Comparison of ENCODE assay signal across 1 mouse cellular context in the genomic region with DNA sequence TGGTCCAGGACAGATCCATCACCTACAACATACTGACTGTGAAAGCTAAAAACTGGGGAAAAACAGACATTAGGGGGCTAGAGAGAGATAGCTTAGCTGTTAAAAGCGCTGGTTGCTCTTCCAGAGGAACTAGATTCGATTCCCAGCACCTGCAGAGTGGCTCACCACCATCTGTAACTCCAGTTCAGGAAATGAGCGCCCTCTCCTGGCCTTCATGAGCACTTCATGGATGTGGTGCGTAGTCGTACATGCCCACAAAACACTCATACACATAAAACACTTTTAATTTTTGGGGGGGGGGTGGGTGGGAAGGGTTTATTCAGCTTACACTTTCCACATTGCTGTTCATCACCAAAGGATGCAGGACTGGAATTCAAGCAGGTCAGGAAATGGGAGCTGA.
TF ChIP-seq lines count a peak whose summit lies in the region.

No protein-coding gene starts in this region.

TF ChIP-seq in MEL, 35 proteins besides CTCF, POLR2A, EP300 and RAD21:
- TF ChIP-seq ETS1 (IDR thresholded peaks at IDR 0.05; ENCODE audit: low read depth, low read length) (no peak), BHLHE40 (IDR thresholded peaks at IDR 0.05; ENCODE audit: borderline replicate concordance, low read depth, low read length) (no peak), GATA1 (IDR thresholded peaks at IDR 0.05; ENCODE audit: low read depth, low read length) (no peak), TAL1 (IDR thresholded peaks at IDR 0.05; ENCODE audit: low read length) (no peak), USF2 (IDR thresholded peaks at IDR 0.05; ENCODE audit: borderline replicate concordance in 1 of 2, insufficient read depth in 1 of 2, low read depth in 1 of 2, low read length in 2 of 2) (no peak), CHD1 (IDR thresholded peaks at IDR 0.05; ENCODE audit: low read depth, low read length) (no peak)
